Mouse (Mus musculus): Measurements from ENCODE around the gene Raver2. TPM values are rescaled to one million over a fixed set of nuclear protein-coding genes. Genes with fewer than 3 reads are reported as not detected.

Raver2 gene
- polyA plus RNA-seq, 1 experiment = not detected

DNA sequence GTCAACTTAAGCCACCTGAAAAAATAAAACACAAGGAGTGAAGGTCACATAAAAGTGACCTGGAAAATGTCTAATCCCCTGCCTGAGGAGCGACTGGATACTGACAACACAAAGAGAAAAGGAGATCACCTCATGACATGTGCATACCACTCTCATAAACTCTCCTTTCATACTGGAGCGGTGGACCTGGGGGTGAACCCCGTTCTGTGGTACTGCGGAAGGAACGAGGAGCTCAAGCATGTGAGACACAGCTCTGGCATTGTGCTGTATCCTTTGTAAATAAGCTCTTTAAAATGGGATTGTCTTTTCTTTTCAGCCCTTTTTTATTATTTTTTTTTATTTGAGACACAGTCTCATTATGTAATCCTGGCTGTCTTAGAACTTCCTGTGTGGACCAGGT lies 111.9 kb downstream of the Raver2 start:
- H3K4me1 ChIP-seq = peaks cover 89% of the 10 kb centered on the region
- no peaks in the 10 kb centered on the region for H3K9me3 ChIP-seq
- no peak overlapping the region for H3K4me3 ChIP-seq (replicated peaks)
- H3K27me3 ChIP-seq (replicated peaks) = no peaks in the 10 kb centered on the region
- TF ChIP-seq FLI1 (IDR thresholded peaks at IDR 0.05; ENCODE audit: low read length) (no peak), GATA1 (IDR thresholded peaks at IDR 0.05; ENCODE audit: borderline replicate concordance, low read length) (no peak)
- peaks cover 99% of the 10 kb centered on the region for H3K36me3 ChIP-seq (replicated peaks; ENCODE audit: low read length)

DNA sequence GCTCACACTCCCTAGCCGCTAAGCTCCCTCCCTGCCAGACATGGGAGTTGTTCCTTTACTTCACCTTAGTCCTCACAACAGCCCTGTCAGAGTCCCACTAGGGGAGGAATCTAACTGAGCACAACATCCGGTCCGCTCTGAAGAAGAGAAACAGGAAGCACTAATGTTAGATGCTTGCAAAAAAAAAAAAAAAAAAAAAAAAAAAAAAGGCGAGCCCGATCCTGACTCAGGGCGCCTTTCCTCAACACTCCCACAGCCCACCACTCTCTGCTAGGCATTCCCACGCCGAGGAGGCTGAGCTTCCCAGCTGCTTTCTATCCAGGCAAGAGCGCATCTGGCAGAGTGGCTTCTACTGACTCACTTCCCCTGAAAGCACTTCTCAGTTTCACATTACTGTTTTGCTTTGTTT lies 113.8 kb downstream of the Raver2 start:
- no peaks in the 10 kb centered on the region for H3K27me3 ChIP-seq (replicated peaks)
- peaks cover 99% of the 10 kb centered on the region for H3K36me3 ChIP-seq (replicated peaks; ENCODE audit: low read length)
- peaks cover 90% of the 10 kb centered on the region for H3K4me1 ChIP-seq
- H3K9me3 ChIP-seq = no peaks in the 10 kb centered on the region
- TF ChIP-seq FLI1 (IDR thresholded peaks at IDR 0.05; ENCODE audit: low read length) (no peak), GATA1 (IDR thresholded peaks at IDR 0.05; ENCODE audit: borderline replicate concordance, low read length) (no peak)
- peak overlapping the region; percentile 89 for H3K4me3 ChIP-seq (replicated peaks)

DNA sequence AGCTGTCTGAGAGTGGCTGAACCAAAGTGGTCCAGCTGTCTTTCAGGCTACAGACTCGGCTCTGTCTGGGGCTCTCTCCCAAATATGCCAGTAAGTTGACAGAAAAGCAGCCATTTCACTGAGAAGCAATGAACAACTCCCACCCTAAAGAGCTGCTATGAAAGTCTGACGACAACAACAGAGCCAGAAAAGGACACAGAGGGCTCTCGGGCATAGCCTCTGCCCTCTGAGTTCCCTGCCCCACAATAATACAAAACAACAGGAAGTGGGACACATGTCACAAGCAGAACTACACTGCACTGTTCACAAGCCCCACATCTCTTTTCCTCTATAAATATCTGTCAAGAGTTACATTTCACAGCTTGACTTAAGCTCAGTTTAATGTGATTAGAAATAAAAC lies 116.4 kb downstream of the Raver2 start:
- TF ChIP-seq FLI1 (IDR thresholded peaks at IDR 0.05; ENCODE audit: low read length) (no peak), GATA1 (IDR thresholded peaks at IDR 0.05; ENCODE audit: borderline replicate concordance, low read length) (no peak)
- Histone ChIP-seq H3K4me3 (replicated peaks) (no peak overlapping the region), H3K36me3 (replicated peaks; ENCODE audit: low read length) (peaks cover 99% of the 10 kb centered on the region), H3K4me1 (peaks cover 81% of the 10 kb centered on the region), H3K27me3 (replicated peaks) (no peaks in the 10 kb centered on the region), H3K9me3 (no peaks in the 10 kb centered on the region)

DNA sequence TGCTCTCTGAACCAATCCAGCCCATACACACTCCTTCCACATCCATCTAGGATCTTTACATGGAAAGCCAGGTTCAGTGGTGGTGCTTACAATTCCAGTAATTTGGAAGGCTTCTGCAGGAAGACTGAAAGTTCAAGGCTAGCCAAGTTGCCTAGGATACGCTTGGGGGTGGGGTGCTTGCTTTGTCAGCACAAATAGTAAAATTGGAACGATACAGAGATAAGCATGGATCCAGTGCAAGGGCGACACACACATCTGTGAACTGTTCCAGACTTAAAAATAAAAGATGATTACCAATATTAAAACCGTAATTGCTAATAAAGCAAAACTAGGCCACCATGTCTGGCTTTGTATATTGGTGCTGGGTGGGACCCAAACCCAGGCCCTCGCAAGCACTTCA lies 117.8 kb downstream of the Raver2 start:
- Histone ChIP-seq H3K4me3 (replicated peaks) (no peak overlapping the region), H3K9me3 (no peaks in the 10 kb centered on the region), H3K4me1 (peaks cover 73% of the 10 kb centered on the region), H3K36me3 (replicated peaks; ENCODE audit: low read length) (peaks cover 99% of the 10 kb centered on the region), H3K27me3 (replicated peaks) (no peaks in the 10 kb centered on the region)
- TF ChIP-seq FLI1 (IDR thresholded peaks at IDR 0.05; ENCODE audit: low read length) (no peak), GATA1 (IDR thresholded peaks at IDR 0.05; ENCODE audit: borderline replicate concordance, low read length) (no peak)

DNA sequence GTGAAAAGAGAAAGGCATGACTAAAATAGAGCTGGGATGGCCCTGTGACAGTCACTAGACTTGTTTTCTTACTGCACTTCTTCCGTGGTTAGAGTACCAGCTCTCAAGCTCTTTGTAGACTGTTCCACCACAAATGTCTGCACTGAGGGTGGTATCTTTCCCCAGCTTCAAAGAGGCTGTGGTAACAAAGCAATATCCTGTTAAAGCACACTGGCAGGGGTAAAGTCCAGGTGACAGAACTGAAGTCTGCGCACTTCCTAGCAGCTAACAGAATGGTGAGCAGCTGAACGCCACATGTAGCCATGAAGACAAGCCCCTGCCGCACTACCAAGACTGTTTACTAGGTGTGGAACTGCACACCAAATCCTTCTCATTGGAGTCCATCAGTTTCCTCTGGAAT lies 118.6 kb downstream of the Raver2 start:
- no peaks in the 10 kb centered on the region for H3K9me3 ChIP-seq
- no peaks in the 10 kb centered on the region for H3K27me3 ChIP-seq (replicated peaks)
- TF ChIP-seq FLI1 (IDR thresholded peaks at IDR 0.05; ENCODE audit: low read length) (no peak), GATA1 (IDR thresholded peaks at IDR 0.05; ENCODE audit: borderline replicate concordance, low read length) (no peak)
- H3K36me3 ChIP-seq (replicated peaks; ENCODE audit: low read length) = peaks cover 99% of the 10 kb centered on the region
- H3K4me3 ChIP-seq (replicated peaks) = no peak overlapping the region
- peaks cover 73% of the 10 kb centered on the region for H3K4me1 ChIP-seq

DNA sequence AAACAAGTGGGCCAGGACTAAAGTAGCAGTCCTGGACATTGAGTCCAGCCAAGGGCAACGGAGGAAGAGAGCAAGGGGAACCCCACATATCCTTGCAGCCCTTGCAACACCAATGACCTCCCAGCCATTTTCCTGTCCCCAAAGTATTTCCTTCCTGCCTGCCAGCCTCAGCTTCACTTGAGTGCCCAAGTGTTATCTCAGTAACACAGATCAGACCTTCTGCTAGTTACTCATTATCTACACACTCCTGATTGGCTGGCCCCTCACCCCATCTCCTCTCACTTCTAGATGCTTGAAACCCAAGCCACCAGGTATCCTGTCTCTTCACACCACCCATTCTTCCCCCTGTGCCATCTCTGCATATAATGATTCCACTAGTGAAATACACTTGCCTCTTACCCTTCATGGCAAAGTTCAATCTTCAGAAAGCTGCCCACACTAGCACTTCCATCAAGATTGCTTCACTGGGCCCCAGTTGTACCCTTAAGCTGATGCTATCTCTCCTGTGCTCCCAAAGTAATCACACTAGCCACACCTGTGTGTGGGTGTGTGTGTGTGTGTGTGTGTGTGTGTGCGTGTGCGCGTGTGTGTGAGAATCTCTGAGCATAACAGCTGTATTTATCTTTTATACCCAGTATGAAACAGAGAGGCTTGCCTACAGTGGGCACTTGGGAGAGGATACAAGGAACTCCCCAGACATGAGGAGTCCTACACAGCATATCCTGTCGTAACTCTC lies 123.6 kb downstream of the Raver2 start:
- Histone ChIP-seq H3K27me3 (replicated peaks) (no peaks in the 10 kb centered on the region), H3K4me1 (peaks cover 71% of the 10 kb centered on the region), H3K36me3 (replicated peaks; ENCODE audit: low read length) (peaks cover 76% of the 10 kb centered on the region), H3K4me3 (replicated peaks) (no peak overlapping the region), H3K9me3 (no peaks in the 10 kb centered on the region)
- TF ChIP-seq FLI1 (IDR thresholded peaks at IDR 0.05; ENCODE audit: low read length) = no peak
- no peak for TF ChIP-seq GATA1 (IDR thresholded peaks at IDR 0.05; ENCODE audit: borderline replicate concordance, low read length)

DNA sequence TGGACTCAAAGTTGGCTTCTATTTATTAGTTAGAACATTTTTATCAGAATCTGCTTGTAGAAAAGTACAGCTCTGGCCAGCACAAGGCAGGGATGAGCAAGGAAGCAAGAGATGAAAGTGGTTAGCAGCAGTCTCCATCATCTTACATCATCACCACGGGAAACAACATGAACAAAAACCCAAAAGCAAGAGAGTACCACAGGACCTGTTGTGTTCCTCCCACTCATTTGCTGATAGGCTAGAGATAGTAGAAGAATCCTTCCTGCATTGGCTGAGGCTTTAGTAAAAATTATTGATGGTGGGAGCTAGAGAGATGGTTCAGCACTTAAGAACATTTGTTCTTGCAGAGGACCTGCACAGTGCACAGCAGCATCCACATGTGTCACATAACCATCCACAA lies 125.4 kb downstream of the Raver2 start:
- TF ChIP-seq FLI1 (IDR thresholded peaks at IDR 0.05; ENCODE audit: low read length) = no peak
- peaks cover 70% of the 10 kb centered on the region for H3K36me3 ChIP-seq (replicated peaks; ENCODE audit: low read length)
- peaks cover 79% of the 10 kb centered on the region for H3K4me1 ChIP-seq

DNA sequence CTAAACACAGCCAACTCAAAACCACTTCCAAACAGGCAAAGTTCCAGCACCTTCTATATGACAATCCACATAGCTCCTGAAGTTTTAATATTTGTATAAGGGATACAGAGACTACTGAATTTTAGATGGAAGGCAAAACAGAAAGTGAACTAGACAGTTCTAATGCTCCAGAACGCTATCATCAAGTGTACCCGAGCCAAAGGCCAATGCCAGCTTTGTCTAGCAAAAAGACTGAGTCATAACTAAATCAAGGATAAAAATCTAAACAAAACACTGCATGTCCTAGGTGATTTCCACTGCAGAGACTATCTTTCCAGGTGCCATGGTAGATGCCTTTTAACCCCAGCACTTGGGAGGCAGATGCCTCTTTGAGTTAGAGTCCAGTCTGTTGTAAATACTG lies 127.6 kb downstream of the Raver2 start:
- no peak overlapping the region for H3K4me3 ChIP-seq (replicated peaks)
- TF ChIP-seq GATA1 (IDR thresholded peaks at IDR 0.05; ENCODE audit: borderline replicate concordance, low read length) (no peak), FLI1 (IDR thresholded peaks at IDR 0.05; ENCODE audit: low read length) (no peak)
- no peaks in the 10 kb centered on the region for H3K27me3 ChIP-seq (replicated peaks)
- H3K9me3 ChIP-seq = no peaks in the 10 kb centered on the region
- peaks cover 98% of the 10 kb centered on the region for H3K4me1 ChIP-seq
- H3K36me3 ChIP-seq (replicated peaks; ENCODE audit: low read length) = peaks cover 52% of the 10 kb centered on the region

More for the DNA sequence above, 125.4 kb downstream of the Raver2 start:
- H3K27me3 ChIP-seq (replicated peaks) = no peaks in the 10 kb centered on the region
- no peaks in the 10 kb centered on the region for H3K9me3 ChIP-seq
- no peak overlapping the region for H3K4me3 ChIP-seq (replicated peaks)

DNA sequence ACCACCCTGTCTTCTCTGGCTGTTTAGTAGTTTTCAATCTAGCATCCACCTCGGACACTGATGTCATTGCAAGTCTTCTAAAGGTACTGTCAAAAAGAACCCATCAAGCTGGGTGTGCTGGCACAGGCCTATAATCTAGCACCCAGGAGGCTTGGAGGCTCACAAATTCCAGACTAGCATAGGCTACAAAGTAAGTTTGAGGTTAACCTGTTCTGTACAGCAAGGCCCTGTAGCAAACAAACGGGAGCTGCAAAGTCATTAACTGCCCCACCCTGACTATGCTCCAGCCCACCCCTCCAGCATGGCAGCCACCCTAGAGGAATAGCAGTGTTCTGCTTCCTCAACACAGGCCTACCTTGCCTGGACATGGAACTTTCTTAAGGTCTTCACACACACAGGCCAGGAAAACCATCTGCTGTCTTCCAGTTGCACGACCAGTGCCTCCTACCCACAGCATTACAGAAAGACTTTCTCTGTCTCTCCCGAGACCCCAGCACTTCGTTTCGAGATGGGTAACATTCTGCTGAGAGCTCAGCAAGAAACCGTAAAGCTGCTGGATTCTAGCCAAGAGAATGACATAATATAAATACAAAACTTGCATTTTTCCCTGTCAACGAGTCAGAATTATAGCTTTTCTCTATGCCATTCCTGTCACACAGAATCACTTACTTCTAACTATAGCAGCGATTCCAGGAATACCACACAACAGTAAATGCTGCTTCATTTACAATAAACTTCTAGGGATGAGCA lies 128.8 kb downstream of the Raver2 start:
- Histone ChIP-seq H3K27me3 (replicated peaks) (no peaks in the 10 kb centered on the region), H3K9me3 (no peaks in the 10 kb centered on the region), H3K36me3 (replicated peaks; ENCODE audit: low read length) (peaks cover 40% of the 10 kb centered on the region), H3K4me3 (replicated peaks) (no peak overlapping the region), H3K4me1 (peaks cover 98% of the 10 kb centered on the region)
- TF ChIP-seq GATA1 (IDR thresholded peaks at IDR 0.05; ENCODE audit: borderline replicate concordance, low read length) = no peak
- no peak for TF ChIP-seq FLI1 (IDR thresholded peaks at IDR 0.05; ENCODE audit: low read length)

DNA sequence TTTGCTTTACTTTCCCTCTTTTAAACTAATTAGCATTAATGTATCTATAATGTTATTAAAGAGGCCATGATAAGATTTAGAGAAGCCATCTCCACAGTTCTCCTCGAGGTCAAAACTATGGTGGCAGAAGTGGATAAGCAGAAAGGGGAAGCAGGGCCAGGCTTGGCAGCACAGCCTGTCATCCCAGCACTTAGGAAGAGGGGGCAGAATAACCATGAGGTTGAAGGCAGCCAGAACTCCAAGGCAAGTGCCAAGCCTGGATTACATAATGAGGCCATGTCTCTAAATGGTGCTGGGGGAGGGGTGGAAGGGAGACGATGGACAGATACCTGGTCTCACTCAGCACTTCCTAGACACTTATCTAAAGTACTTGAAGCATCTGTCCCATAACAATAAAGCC lies 129.6 kb downstream of the Raver2 start:
- Histone ChIP-seq H3K4me3 (replicated peaks) (peak overlapping the region; percentile 23), H3K4me1 (peaks cover 98% of the 10 kb centered on the region), H3K36me3 (replicated peaks; ENCODE audit: low read length) (peaks cover 33% of the 10 kb centered on the region), H3K9me3 (no peaks in the 10 kb centered on the region), H3K27me3 (replicated peaks) (no peaks in the 10 kb centered on the region)
- no peak for TF ChIP-seq GATA1 (IDR thresholded peaks at IDR 0.05; ENCODE audit: borderline replicate concordance, low read length)
- no peak for TF ChIP-seq FLI1 (IDR thresholded peaks at IDR 0.05; ENCODE audit: low read length)

Data from megakaryocyte, embryonic 14.5 days (primary cell).